Mouse (Mus musculus): ENCODE measurements around the gene Prkcd. TPM values are rescaled to one million over a fixed set of nuclear protein-coding genes. Genes with fewer than 3 reads are reported as not detected.

The Prkcd gene
- total RNA-seq (2022), result 10 to 100 TPM in 3 of 4 experiments, 1 to 10 TPM in 1; 7.1 to 13.4 (median 11.6) TPM

DNA sequence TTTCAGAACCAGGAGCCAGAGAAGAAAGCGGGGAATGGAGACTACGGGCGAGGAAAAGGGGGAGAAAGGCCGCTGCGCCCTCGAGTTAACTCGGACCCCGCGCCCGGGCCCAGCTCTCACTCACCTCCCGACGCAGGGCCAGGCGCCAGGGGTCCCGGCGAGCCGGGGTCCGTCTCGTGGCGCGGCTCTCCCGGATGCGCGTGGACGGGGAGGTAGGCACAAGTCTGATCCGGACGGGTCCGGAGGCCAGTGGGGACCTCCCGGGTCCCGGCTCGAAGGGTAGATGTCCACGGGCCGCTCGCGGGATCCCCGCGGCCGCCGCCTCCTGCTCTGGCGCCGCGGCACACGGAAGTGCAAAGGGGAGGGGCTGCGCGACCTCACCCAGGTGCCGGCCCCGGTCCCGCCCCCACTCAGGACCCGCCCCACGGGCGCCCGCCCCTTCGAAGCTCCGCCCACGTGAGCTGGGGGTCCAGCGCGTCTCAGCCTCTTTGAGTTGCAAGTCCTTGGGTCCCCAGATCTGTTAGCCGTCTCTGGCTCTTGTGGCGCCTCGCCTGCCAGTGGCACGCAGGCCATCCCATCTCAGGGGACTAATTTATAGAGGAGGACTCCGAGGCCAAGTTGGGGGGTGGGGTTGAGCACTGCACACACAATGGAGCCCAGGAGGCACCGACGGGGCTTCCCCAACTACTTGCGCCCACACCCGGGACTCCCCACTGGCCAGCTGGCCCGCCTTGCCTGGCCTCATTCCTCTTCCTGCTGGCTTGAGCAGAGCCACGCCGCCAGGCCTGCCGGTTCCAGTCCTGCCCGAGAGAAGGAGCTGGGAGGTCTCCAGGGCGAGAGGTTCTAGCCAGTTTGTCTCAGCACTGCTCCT is at the start of gene Prkcd:
Gene Prkcd, minus strand, starts transcription at position 355 of the 871 bp plus-strand sequence.
- DNase-seq (ENCODE audit: low spot score), result peak; percentile 79

DNA sequence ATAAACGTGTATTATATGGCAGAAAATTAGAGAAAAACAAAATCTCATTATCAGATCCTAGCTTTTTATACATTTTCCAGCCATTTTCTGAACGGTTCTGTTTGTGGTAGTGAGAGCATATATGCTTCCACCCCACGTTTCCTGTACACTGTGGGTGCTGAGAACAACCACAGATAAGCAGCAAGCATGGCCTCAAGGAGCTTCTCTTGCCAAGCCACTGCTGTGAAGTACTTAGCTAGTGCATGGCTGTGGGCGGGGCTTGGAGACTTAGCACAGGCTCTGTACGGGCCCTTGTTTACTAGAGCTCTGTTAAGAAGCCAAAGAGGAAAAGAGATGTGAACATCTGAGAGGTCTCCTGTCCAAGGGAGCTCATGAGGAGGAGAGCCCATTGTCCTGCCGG is 48.9 kb upstream of the Prkcd start:
- DNase-seq (ENCODE audit: low spot score), result no peak

GRCm38 (mm10) chr14:30671986-30672312 is 45.9 kb upstream of the Prkcd start:
- peak; percentile 90 for DNase-seq (ENCODE audit: low spot score)

DNA sequence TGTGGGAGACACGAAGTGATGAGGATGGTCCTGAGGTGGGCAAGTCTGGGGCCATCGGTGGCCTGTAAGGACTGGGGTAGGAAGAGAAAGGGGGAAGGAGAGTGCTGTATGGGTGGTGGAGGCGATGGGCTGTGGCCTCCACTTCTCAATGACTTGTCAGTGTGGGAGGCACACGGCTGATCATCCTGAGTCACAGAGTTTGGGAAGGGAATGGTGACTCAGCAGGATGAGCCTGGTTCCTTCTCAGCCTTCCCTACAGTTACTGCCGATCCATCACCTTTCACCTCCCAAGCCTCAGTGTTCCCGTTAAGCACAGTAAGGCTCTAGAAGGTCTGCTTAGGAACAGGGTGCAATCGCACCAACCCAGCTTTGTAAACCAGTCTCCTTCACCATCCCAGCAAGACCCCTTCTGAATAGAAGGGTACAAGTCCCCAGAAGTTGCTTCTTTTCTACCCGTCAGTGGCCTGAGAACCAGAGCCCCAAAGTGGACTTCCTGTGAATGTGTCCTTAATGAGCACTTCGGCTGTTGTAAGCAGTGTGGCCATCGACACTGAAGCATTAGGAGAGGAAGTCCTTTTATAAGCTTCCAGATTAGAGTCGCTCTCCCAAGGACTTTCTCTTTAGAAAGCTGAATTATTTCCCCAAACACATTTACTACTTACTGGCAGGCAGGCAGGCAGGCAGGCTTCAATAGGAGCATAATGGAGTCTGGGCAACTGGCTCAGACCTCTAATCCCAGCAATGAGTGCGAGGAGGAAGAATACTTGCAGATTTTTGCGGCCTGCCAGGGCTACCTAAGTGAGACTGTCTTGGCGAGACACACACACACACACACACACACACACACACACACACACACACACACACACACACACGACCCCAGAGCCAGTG is 45.3 kb upstream of the Prkcd start:
- DNase-seq (ENCODE audit: low spot score), result no peak

- DNase-seq (ENCODE audit: low spot score), result no peak
Measured at GRCm38 (mm10) chr14:30670161-30670560, 44.2 kb upstream of the Prkcd start.

DNA sequence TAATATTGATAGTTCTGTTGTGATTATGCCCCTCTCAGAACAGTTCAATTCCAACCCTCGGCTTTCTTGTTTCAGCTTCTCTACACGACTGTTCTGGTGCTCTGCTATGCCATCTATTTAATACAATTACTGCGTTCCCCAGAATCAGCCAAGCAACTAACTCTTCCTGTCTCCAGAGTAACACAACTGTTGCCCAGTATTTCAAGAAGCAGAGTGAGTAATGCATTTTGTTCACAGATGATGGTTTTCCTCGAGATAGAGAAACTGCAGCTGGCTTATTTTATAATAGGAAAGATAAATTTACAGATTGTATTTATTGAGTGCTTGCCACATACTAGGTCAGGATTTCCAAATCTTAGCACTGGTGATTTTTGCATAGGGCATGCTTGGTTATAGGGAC is 40.6 kb upstream of the Prkcd start:
- DNase-seq (ENCODE audit: low spot score), result no peak

DNA sequence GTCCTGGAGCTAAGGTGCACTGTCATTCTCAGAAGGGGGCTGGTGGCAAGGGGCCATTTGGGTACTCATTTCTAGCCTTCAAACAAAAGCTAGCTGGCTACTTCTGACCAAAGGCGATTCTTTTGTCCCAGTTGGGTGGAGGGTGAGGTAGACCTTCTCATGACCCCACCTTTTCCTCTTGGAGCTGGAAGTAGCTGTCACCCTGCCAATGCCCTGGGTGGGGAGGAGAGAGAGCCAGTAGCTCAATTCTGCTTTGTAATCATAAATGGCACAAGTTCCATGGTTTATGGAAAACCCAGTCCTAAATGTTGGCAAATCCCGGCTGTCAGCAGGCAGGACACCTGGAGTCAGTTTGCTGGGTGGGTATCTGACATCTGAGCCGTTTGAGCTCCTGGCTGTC is 40.1 kb upstream of the Prkcd start:
- DNase-seq (ENCODE audit: low spot score), result peak; percentile 53

DNA sequence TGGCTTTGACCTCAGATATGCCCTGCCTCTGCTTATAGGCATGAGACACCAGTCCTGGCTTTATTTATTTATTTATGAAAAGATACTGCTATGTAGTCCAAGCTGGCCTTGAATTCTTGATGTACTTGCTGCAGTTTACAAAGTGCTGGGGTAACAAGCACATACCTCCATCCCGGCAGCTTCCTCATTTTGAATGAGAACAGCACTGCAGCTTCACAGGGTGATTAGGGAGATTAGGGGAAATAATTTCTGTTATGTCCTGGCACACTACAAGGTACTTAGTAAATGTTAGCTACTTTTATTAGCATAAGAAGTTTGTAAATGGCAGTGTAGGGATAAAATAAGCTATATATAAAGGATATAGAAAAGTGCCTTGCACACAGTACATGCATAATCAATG is 29.5 kb upstream of the Prkcd start:
- DNase-seq (ENCODE audit: low spot score), result no peak

DNA sequence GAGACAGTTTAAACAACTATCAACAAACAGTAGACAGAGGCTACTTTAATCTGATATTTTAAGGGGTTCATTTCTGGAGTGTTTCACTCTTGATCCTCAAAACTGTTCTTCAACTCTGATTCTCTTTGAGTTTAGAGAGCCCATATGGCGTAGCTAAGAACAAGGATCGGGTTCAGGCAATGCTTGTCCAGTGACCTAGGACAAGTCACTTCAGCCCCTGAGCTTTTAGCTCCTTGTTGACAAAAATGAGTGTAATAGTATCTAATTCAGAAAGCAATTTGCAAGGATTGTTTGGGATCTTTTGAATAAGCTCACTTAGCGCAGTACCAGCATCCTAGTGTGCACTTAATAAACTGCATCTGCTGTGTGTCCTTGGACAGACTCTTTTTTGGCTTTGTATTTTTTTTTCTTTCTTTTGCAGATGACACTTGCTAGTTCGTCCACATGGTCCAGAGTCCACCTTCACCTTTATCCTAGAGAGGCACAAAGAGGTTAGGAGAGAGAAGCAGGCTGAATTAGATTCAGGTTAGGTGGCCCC is 28.8 kb upstream of the Prkcd start:
- DNase-seq (ENCODE audit: low spot score), result no peak

GRCm38 (mm10) chr14:30653943-30654659 is 28.1 kb upstream of the Prkcd start, which contains the start of gene Rft1:
Rft1 (plus strand) TSS chr14:30654360.
- peak; percentile 98 for DNase-seq (ENCODE audit: low spot score)

GRCm38 (mm10) chr14:30650969-30651368 is 25.0 kb upstream of the Prkcd start:
- DNase-seq (ENCODE audit: low spot score), result peak; percentile 73

- no peak for DNase-seq (ENCODE audit: low spot score)
Measured at GRCm38 (mm10) chr14:30649745-30650144, 23.7 kb upstream of the Prkcd start.

- DNase-seq (ENCODE audit: low spot score), result no peak
Measured at GRCm38 (mm10) chr14:30648478-30648877, 22.5 kb upstream of the Prkcd start.

DNA sequence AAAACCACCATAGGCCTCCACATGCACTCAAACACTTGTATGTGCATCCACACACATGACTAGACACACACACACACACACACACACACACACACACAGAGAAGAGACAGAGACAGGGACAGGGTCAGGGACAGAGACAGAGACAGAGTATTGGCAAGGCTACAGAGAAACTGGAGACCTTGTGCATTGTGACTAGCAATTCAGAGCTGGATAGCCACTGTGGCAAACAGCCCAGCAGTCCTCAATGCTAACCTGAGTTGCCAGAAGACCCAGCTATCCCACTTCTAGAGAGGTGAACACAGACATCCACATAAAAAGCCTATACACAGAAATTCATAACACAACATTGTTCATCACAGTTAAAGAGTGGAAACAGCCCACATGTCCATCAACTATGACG is 20.5 kb upstream of the Prkcd start:
- DNase-seq (ENCODE audit: low spot score), result no peak

GRCm38 (mm10) chr14:30645066-30645465 is 19.1 kb upstream of the Prkcd start:
- no peak for DNase-seq (ENCODE audit: low spot score)

DNA sequence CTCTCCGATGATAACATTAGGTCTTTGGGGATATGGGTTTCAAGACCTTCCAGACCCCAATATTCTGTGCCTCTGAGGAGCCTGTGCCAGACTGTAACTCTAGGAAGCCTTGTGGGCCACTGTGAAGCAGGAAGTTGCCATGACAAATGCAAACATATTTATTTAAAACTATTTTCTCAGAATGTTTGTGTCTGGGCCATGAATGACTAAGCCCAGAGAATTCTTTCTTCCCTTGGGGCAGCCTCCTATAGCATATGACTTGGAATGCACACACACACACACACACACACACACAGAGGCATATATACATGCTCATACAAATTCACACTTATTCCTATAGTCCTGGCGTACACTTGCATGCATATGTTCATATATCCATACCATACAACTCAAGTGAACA is 18.0 kb upstream of the Prkcd start:
- no peak for DNase-seq (ENCODE audit: low spot score)

- no peak for DNase-seq (ENCODE audit: low spot score)
Measured at GRCm38 (mm10) chr14:30641748-30642147, 15.7 kb upstream of the Prkcd start.

DNA sequence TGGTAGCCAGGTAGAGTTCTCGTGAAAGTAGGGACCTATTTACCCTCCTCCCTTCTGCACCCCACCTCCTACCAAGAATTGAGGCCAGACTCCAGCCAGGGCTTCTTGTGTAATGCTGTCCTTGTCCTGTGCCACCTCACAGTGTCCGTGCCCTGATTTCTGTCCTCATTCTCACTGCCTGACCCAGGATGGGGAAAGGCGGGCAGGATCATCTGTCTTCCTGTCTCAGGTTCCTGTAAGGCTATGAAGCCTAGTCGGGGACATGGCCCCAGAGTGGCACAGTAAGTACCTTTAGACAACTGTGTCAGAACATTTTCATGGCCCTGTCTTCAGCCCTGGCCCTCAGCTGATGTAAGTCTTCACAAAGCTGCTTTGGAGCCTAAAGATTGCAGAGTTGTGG is 12.7 kb upstream of the Prkcd start:
- DNase-seq (ENCODE audit: low spot score), result no peak

DNA sequence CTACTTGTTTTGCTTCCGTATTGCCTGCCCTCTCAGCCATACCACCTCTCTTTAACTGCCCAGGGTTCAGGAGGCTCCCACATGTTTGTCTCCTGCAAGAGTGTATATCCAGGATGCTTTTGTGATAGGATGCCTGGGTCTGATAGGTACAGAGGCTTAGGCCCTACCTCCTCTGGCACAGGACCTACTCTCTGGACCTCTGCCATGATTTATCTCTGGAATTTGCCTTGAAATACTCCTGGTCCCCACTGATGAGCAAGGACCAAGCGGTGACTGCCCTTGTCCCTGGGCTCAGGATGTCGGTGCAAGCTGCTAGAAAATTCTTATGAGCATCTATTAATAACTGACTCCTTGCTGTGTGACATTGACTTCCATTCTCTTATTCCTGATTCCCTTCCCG is 12.0 kb upstream of the Prkcd start:
- DNase-seq (ENCODE audit: low spot score), result no peak

GRCm38 (mm10) chr14:30637087-30637486 is 11.1 kb upstream of the Prkcd start:
- DNase-seq (ENCODE audit: low spot score), result no peak

- no peak for DNase-seq (ENCODE audit: low spot score)
Measured at GRCm38 (mm10) chr14:30636499-30636898, 10.5 kb upstream of the Prkcd start.

Data from heart, adult 8-10 months (tissue).